Mouse (Mus musculus): ENCODE measurements at regions not wholly inside any gene's neighbourhood (a gene's known extent, or its start where the extent isn't known, plus 50 kb on each side); places are given as distances from the start of the nearest gene placed in this dataset.
A peak's percentile ranks its signal among the peaks of the same experiment; 100 is the strongest.

- no peak for DNase-seq (ENCODE audit: inconsistent ontology term)
These were observed 319.2 kb downstream of the Kctd12 start for GRCm38 (mm10) chr14:102663240-102663639.

GRCm38 (mm10) chr14:102660351-102660750, 322.1 kb downstream of the Kctd12 start:
- DNase-seq (ENCODE audit: inconsistent ontology term), result no peak

- DNase-seq (ENCODE audit: inconsistent ontology term), result no peak
These were observed 326.2 kb downstream of the Kctd12 start for GRCm38 (mm10) chr14:102656235-102656634.

GRCm38 (mm10) chr14:102629601-102630000, 352.8 kb downstream of the Kctd12 start:
- DNase-seq (ENCODE audit: inconsistent ontology term), result no peak

- no peak for DNase-seq (ENCODE audit: inconsistent ontology term)
These were observed 360.9 kb downstream of the Kctd12 start for GRCm38 (mm10) chr14:102621546-102621945.

- DNase-seq (ENCODE audit: inconsistent ontology term), result peak; percentile 14
These were observed 363.4 kb downstream of the Kctd12 start for GRCm38 (mm10) chr14:102619056-102619455.

GRCm38 (mm10) chr14:102615588-102616309, 366.7 kb downstream of the Kctd12 start:
- DNase-seq (ENCODE audit: inconsistent ontology term), result no peak

GRCm38 (mm10) chr14:102606055-102606454, 376.4 kb downstream of the Kctd12 start:
- no peak for DNase-seq (ENCODE audit: inconsistent ontology term)

GRCm38 (mm10) chr14:102594850-102595249, 387.6 kb downstream of the Kctd12 start:
- DNase-seq (ENCODE audit: inconsistent ontology term), result no peak

GRCm38 (mm10) chr14:102553781-102554180, 428.7 kb downstream of the Kctd12 start:
- no peak for DNase-seq (ENCODE audit: inconsistent ontology term)

- no peak for DNase-seq (ENCODE audit: inconsistent ontology term)
These were observed 429.8 kb downstream of the Kctd12 start for GRCm38 (mm10) chr14:102552598-102552997.

GRCm38 (mm10) chr14:102524894-102525577, 457.4 kb downstream of the Kctd12 start:
- no peak for DNase-seq (ENCODE audit: inconsistent ontology term)

- DNase-seq (ENCODE audit: inconsistent ontology term), result peak; percentile 20
These were observed 465.7 kb downstream of the Kctd12 start for GRCm38 (mm10) chr14:102516765-102517164.

GRCm38 (mm10) chr14:102514527-102514926, 467.9 kb downstream of the Kctd12 start:
- no peak for DNase-seq (ENCODE audit: inconsistent ontology term)

GRCm38 (mm10) chr14:102512651-102513050, 469.8 kb downstream of the Kctd12 start:
- peak; percentile 47 for DNase-seq (ENCODE audit: inconsistent ontology term)

GRCm38 (mm10) chr14:102511691-102512383, 470.6 kb downstream of the Kctd12 start:
- no peak for DNase-seq (ENCODE audit: inconsistent ontology term)

GRCm38 (mm10) chr14:102510387-102510786, 472.1 kb downstream of the Kctd12 start:
- DNase-seq (ENCODE audit: inconsistent ontology term), result peak; percentile 31

- DNase-seq (ENCODE audit: inconsistent ontology term), result no peak
These were observed 476.6 kb downstream of the Kctd12 start for GRCm38 (mm10) chr14:102505696-102506321.

GRCm38 (mm10) chr14:102497179-102497578, 485.3 kb downstream of the Kctd12 start:
- DNase-seq (ENCODE audit: inconsistent ontology term), result no peak

- no peak for DNase-seq (ENCODE audit: inconsistent ontology term)
These were observed 490.1 kb downstream of the Kctd12 start for GRCm38 (mm10) chr14:102492376-102492775.

GRCm38 (mm10) chr14:102491205-102491604, 491.2 kb downstream of the Kctd12 start:
- no peak for DNase-seq (ENCODE audit: inconsistent ontology term)

GRCm38 (mm10) chr14:102477162-102477561, 505.3 kb downstream of the Kctd12 start:
- DNase-seq (ENCODE audit: inconsistent ontology term), result no peak
